Mouse (Mus musculus): ENCODE measurements around the gene Rinl. TPM values are rescaled to one million over a fixed set of nuclear protein-coding genes. Genes with fewer than 3 reads are reported as not detected.

The Rinl gene
- total and polyA plus RNA-seq, 3 experiments, result 1.3 to 3.2 (median 2.0) TPM

DNA sequence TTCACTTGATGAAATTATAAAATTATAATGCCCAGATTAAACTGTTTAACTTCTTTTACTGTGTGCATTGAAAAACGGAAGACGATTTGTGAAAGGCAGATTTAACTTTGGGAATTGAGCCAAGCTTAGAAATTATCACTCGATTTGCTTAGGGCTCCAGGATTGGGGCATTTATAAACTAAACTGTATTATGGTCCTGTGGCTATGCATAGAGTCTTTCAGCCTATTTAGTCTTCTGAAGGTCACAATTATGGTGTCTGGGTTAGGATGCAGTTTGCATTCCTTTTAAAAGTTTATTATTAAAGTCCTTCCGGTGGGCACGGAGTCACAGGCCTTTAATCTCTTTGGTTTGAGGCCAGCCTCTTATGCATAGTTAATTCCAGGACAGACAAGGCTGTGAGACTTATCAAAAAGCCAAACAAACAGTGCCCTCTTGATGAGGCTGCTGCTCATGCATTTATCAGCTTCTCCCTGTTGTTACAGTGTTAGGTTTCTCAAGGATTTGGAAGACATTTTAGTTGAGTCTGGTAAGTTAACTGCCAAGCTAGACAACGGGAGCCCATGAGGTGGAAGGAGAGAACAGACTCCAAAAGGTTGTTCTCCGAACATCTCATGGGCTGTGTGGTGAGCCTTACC, 23.0 kb downstream of the Rinl start:
- peaks cover 26% of the 10 kb centered on the region for H3K4me1 ChIP-seq (ENCODE audit: control insufficient read depth, insufficient read depth, low read length)
- no peak for DNase-seq
- H3K9ac ChIP-seq (ENCODE audit: low read depth, low read length), result peak overlapping the region; percentile 24
- WGBS, result under 1% methylated on average over 7 of the region's 7 CpGs
- intact Hi-C loops (cut with DNase I), result loop anchor here (2.0 to 5.0 kb wide), 2 partner anchors 15 to 429 kb away; partner anchors contain the start of gene Zfp36
- H3K36me3 ChIP-seq (ENCODE audit: control insufficient read depth, insufficient read depth, low read length), result peaks cover 42% of the 10 kb centered on the region
- no peaks in the 10 kb centered on the region for H3K79me2 ChIP-seq (replicated peaks; ENCODE audit: control insufficient read depth, insufficient read depth, low read length)
- peak overlapping the region; percentile 77 for H3K4me3 ChIP-seq
- H3K27ac ChIP-seq, result peak overlapping the region; percentile 99
- no peak for TF ChIP-seq EP300 (IDR thresholded peaks at IDR 0.05; ENCODE audit: insufficient read depth, low read depth, low read length)
- no peak for TF ChIP-seq CTCF (IDR thresholded peaks at IDR 0.05)
- TF ChIP-seq POLR2A (IDR thresholded peaks at IDR 0.05; ENCODE audit: insufficient read depth, low read depth, low read length), result no peak; the same call in 1 of the 2 replicates
- H3K27me3 ChIP-seq (ENCODE audit: control insufficient read depth, insufficient read depth, low read length), result no peaks in the 10 kb centered on the region

DNA sequence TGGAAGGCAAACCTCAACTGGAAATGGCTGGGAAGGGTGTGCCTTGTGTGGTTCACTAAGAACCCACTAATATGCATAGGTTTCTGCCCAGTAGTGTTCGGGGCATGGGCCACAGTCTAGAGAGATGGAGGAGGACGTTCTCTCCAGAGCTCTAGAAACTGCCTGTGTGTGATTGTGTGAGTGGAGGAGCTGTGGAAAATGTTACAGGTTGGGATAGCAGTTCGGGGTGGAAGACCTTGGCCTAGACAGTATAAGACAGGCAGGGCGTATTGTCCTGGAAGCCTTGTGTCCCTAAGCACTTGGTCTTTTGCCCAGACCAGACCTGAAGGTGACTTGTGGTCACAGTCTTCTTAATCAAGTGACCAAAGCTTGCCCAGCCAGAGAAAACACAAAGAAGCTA, 23.7 kb downstream of the Rinl start:
- Histone ChIP-seq H3K36me3 (ENCODE audit: control insufficient read depth, insufficient read depth, low read length) (peaks cover 48% of the 10 kb centered on the region), H3K79me2 (replicated peaks; ENCODE audit: control insufficient read depth, insufficient read depth, low read length) (no peaks in the 10 kb centered on the region), H3K4me3 (peak overlapping the region; percentile 77), H3K27ac (peak overlapping the region; percentile 99), H3K9ac (ENCODE audit: low read depth, low read length) (peak overlapping the region; percentile 24), H3K27me3 (ENCODE audit: control insufficient read depth, insufficient read depth, low read length) (no peaks in the 10 kb centered on the region), H3K4me1 (ENCODE audit: control insufficient read depth, insufficient read depth, low read length) (peaks cover 28% of the 10 kb centered on the region)
- intact Hi-C loops (cut with DNase I), result loop anchor here (2.0 to 5.0 kb wide), 2 partner anchors 14 to 430 kb away; partner anchors contain the start of gene Zfp36
- WGBS, result 6% methylated on average over 4 of the region's 4 CpGs
- TF ChIP-seq EP300 (IDR thresholded peaks at IDR 0.05; ENCODE audit: insufficient read depth, low read depth, low read length) (0 out of 2 replicates have a peak, but pooled peaks have one; percentile 34), POLR2A (IDR thresholded peaks at IDR 0.05; ENCODE audit: insufficient read depth, low read depth, low read length) (no peak), CTCF (IDR thresholded peaks at IDR 0.05) (no peak)
- peak in 1 of 2 experiments; percentile 41 for DNase-seq

DNA sequence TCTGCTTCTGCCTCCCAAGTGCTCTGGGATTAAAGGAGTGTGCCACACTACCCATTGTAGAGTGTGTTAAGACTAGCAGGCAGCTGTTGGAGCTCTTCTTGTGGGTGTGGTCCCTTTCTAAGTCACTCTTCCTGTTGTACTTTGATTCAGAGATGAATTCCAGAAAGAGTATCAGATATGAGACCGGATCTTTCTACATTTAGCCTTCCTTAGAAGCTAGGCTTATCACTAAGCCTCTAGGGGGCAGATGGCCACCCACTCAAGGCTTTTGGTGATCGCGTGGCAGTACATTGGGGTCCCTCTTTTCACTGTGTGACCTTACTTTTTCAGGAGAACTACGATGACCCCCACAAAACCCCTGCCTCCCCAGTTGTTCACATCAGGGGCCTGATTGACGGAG, 24.2 kb downstream of the Rinl start:
- peak overlapping the region; percentile 77 for H3K4me3 ChIP-seq
- intact Hi-C loops (cut with DNase I), result loop anchor here (2.0 to 5.0 kb wide), 2 partner anchors 14 to 431 kb away; partner anchors contain the start of gene Zfp36
- no peaks in the 10 kb centered on the region for H3K27me3 ChIP-seq (ENCODE audit: control insufficient read depth, insufficient read depth, low read length)
- peaks cover 50% of the 10 kb centered on the region for H3K36me3 ChIP-seq (ENCODE audit: control insufficient read depth, insufficient read depth, low read length)
- DNase-seq, result no peak
- peak overlapping the region; percentile 99 for H3K27ac ChIP-seq
- no peak for TF ChIP-seq EP300 (IDR thresholded peaks at IDR 0.05; ENCODE audit: insufficient read depth, low read depth, low read length)
- TF ChIP-seq CTCF (IDR thresholded peaks at IDR 0.05), result peak; percentile 70
- peaks cover 29% of the 10 kb centered on the region for H3K4me1 ChIP-seq (ENCODE audit: control insufficient read depth, insufficient read depth, low read length)
- no peaks in the 10 kb centered on the region for H3K79me2 ChIP-seq (replicated peaks; ENCODE audit: control insufficient read depth, insufficient read depth, low read length)
- H3K9ac ChIP-seq (ENCODE audit: low read depth, low read length), result peak overlapping the region; percentile 24
- WGBS, result 22% methylated on average over 5 of the region's 5 CpGs

DNA sequence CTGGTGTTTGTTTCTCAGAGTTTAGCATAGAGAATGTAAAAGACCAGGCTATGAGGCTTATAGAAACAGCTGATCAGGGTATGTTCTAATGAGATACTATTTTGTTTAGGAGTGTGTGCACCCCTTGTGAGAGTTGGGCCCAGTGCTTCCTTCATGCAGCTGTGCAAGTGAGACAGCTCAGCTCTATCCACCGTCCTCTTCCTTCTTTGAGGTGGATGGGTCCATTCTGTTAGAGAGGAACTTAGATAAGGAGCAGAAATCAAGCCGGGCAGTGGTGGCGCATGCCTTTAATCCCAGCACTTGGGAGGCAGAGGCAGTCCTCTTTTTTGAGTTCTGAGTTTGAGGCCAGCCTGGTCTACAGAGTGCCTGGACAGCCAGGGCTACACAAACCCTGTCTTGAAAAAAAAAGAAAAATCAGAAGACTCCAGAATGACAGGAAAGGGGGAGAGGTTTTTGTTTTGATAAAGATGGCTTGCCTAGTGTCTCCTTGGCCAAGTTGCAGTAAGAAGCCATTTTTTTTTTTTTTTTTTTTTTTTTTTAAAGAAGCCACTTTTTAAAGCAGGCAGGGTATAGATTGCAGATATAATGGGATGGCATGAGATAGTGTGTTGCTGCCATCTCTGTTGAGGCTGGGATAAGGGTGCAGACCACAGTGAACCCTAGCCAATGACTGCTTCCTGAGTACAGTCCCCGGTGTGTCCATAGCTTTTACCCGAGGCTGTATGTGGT, 25.7 kb downstream of the Rinl start:
- WGBS, result 36% methylated on average over 5 of the region's 5 CpGs
- Histone ChIP-seq H3K36me3 (ENCODE audit: control insufficient read depth, insufficient read depth, low read length) (peaks cover 58% of the 10 kb centered on the region), H3K27ac (peak overlapping the region; percentile 99), H3K4me3 (no peak overlapping the region), H3K4me1 (ENCODE audit: control insufficient read depth, insufficient read depth, low read length) (peaks cover 29% of the 10 kb centered on the region), H3K9ac (ENCODE audit: low read depth, low read length) (no peak overlapping the region), H3K27me3 (ENCODE audit: control insufficient read depth, insufficient read depth, low read length) (no peaks in the 10 kb centered on the region), H3K79me2 (replicated peaks; ENCODE audit: control insufficient read depth, insufficient read depth, low read length) (no peaks in the 10 kb centered on the region)
- intact Hi-C loops (cut with DNase I), result loop anchor here (5.0 kb wide), 1 partner anchor 432 kb away; the partner anchor contains the start of gene Zfp36
- no peak; the same call in 1 of the 2 replicates for TF ChIP-seq POLR2A (IDR thresholded peaks at IDR 0.05; ENCODE audit: insufficient read depth, low read depth, low read length)
- TF ChIP-seq CTCF (IDR thresholded peaks at IDR 0.05), result no peak
- no peak for TF ChIP-seq EP300 (IDR thresholded peaks at IDR 0.05; ENCODE audit: insufficient read depth, low read depth, low read length)
- no peak for DNase-seq

DNA sequence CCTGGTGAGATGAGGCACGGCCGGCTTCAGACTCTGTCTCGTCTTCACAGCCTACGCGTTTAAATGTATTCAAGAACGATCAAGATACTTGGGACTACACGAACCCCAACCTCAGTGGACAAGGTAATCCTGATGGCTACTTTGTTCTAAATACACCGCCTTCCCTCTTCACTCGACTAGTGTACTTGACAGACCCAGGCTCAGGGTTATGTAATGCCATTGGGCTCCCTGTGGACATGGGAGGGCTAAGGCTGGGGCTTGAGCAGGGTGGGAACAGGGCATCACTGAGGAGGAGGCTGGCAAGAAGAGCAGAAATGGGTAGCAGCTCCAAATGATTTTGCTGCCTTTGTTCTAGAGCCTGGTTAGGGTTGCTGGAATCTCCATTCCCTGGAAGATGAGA, 26.5 kb downstream of the Rinl start:
- Histone ChIP-seq H3K4me1 (ENCODE audit: control insufficient read depth, insufficient read depth, low read length) (peaks cover 34% of the 10 kb centered on the region), H3K9ac (ENCODE audit: low read depth, low read length) (no peak overlapping the region)

More for the DNA sequence above, 26.5 kb downstream of the Rinl start:
- Histone ChIP-seq H3K27ac (no peak overlapping the region), H3K36me3 (ENCODE audit: control insufficient read depth, insufficient read depth, low read length) (peaks cover 65% of the 10 kb centered on the region), H3K79me2 (replicated peaks; ENCODE audit: control insufficient read depth, insufficient read depth, low read length) (no peaks in the 10 kb centered on the region), H3K4me3 (no peak overlapping the region), H3K27me3 (ENCODE audit: control insufficient read depth, insufficient read depth, low read length) (no peaks in the 10 kb centered on the region)
- no peak for DNase-seq
- WGBS, result 78% methylated on average over 9 of the region's 9 CpGs
- intact Hi-C loops (cut with DNase I), result no loop called here
- TF ChIP-seq EP300 (IDR thresholded peaks at IDR 0.05; ENCODE audit: insufficient read depth, low read depth, low read length) (no peak), POLR2A (IDR thresholded peaks at IDR 0.05; ENCODE audit: insufficient read depth, low read depth, low read length) (no peak), CTCF (IDR thresholded peaks at IDR 0.05) (no peak)

All from heart, adult 2 months (tissue).